Mouse (Mus musculus) E14TG2a.4 (cell line): Measurements from ENCODE around the gene Methig1.
A peak's percentile ranks its signal among the peaks of the same experiment; 100 is the strongest.

ENCODE experiments used
- H3K27me3 ChIP-seq: 2 replicates; pipeline ENCODE4 v1.6.1; 2014; ENCODE audit warnings: low read length, control low read depth; ENCODE audit not compliant: insufficient read depth
- H3K36me3 ChIP-seq: 2 replicates; pipeline ENCODE4 v1.6.1; 2014; ENCODE audit warnings: low read length, control low read depth; ENCODE audit not compliant: insufficient read depth
- H3K4me1 ChIP-seq: replicated peaks from 2 replicates; pipeline ENCODE4 v1.6.1; 2014; ENCODE audit warnings: low read depth, low read length, control low read depth
- H3K4me3 ChIP-seq: replicated peaks from 2 replicates; pipeline ENCODE4 v1.5.1; 2014; ENCODE audit warnings: mild to moderate bottlenecking, low read length
- H3K9me3 ChIP-seq: 2 replicates; pipeline ENCODE4 v1.6.1; 2014; ENCODE audit warnings: low read length, control low read depth
- CTCF ChIP-seq: conservative IDR thresholded peaks from 2 replicates; pipeline ENCODE4 v1.5.1; 2014; ENCODE audit warnings: low read length
- NANOG ChIP-seq: IDR thresholded peaks from 2 replicates; pipeline ENCODE4 v1.6.1; 2014; ENCODE audit warnings: borderline replicate concordance, low read length, mixed read lengths
- POU5F1 ChIP-seq: IDR thresholded peaks from 2 replicates; pipeline ENCODE4 v1.6.1; 2014; ENCODE audit warnings: low read length, borderline replicate concordance

The Methig1 gene

DNA sequence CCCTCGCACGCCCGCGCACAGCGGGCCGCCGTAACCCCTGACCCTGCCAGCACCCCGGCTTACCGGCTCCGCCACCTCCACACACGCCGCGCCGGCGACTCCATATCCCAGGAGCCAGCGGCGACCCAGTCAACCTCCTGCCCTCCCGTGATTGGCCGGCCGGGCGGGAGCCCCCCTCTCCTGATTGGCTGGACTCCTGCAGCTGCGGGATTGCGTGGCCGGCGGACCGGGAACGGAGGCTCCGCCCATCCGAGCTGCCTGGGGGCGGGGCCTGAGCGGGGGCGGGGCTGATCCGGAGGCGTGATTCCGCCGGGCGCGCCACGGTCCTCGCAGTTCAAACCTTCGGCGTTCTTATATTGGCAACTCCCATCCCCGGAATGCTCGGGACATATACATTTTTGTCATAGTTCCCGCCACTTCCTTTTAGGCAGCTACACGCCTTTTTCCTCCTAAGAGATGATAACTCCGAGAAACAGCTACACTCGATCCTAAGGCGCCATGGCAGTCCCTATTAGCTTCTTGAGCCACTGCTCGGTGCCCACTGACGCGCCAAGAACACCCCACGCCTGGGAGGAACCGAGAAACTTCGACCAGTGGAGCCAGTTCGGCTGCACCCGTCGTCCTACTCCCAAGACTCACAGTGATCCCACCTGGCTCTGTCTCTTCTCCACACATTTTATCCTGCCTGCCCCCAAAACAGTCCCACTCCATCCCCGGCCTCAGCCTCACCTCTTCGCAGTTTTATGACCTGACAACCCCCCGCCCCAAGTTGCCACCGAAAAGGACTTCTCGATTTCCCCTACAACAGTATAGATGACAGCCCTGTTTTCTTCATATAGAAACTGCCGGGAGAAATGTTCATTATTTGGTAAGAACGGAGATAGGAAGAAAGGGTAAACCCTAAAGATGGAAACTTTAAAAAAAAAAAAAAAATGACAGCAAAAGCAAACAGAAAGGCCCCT, 70.2 kb downstream of the Methig1 start:
- peak overlapping the region; percentile 93 for H3K4me3 ChIP-seq
- H3K36me3 ChIP-seq = peaks cover under 1% of the 10 kb centered on the region; the same call in 1 of the 2 replicates
- H3K9me3 ChIP-seq = no peaks in the 10 kb centered on the region
- H3K27me3 ChIP-seq = peaks cover 29% of the 10 kb centered on the region
- TF ChIP-seq POU5F1 (no peak), CTCF (no peak), NANOG (no peak)
- H3K4me1 ChIP-seq = peaks cover 53% of the 10 kb centered on the region

DNA sequence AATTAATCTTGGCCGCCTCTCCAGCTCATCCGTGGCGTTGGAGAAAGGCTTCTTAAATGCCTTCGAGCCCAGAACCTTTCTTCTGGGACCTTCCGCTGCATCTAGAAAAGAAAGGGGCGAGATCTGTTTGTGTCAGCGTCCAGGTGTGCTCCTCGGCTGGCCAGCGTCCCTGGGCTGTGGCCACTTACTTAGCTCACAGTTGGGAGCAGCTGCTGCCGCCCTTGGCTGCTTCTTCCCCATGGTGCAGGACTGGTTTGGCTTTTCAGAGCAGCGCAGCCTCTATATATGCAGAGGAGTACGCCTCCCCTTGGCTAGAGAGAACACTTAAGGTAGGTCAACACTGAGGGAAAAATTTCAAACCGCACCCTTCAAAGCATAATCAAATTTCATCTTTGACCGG, 71.0 kb downstream of the Methig1 start:
- H3K27me3 ChIP-seq = peaks cover 29% of the 10 kb centered on the region
- TF ChIP-seq NANOG (no peak), POU5F1 (no peak), CTCF (no peak)
- peaks cover 57% of the 10 kb centered on the region for H3K4me1 ChIP-seq
- peak overlapping the region; percentile 93 for H3K4me3 ChIP-seq
- H3K9me3 ChIP-seq = no peaks in the 10 kb centered on the region
- no peaks in the 10 kb centered on the region for H3K36me3 ChIP-seq

DNA sequence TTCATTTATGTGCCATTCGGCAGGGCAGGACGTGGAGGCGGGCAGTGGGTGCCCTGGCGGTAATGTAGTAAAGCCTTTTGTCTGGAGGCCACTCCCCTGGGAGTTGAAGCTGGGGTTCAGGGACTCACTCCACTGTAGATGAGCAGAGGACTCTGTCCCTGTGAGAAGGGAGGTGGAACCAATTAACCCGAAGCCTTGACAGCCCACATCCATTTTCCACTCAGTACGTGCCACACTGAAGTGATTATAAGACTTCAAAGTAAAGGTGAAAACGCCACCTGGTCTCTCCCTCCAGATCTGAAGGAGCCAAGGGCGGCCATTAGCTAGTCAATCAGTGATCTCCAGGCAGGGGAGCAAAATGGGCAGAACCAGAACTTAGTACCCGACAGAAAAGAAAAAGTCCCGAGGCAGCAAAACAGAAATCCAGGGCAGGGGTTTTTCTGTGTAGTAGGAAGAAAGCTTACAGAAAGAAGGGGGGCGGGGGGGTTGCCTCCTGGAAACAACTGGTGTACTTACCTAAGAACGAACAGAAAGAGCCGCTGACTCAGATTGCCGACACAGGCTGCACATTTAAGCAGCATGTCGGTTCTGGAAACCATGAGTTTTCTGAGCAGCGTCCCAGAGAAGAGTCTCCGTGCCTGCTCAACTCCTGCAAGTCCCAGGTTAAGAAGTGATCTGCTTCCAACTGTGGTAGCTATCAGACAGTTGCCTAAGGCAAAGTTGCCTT, 71.6 kb downstream of the Methig1 start, which contains the start of gene Slc11a2:
TSS of gene Slc11a2 (minus strand) at position 677 of the 727 bp plus-strand sequence.
- TF ChIP-seq POU5F1 (no peak), CTCF (no peak), NANOG (no peak)
- Histone ChIP-seq H3K27me3 (peaks cover 29% of the 10 kb centered on the region), H3K4me1 (peaks cover 54% of the 10 kb centered on the region), H3K4me3 (peak within 1 kb of the TSS; percentile 93), H3K9me3 (no peaks in the 10 kb centered on the region), H3K36me3 (no peaks in the 10 kb centered on the region)

DNA sequence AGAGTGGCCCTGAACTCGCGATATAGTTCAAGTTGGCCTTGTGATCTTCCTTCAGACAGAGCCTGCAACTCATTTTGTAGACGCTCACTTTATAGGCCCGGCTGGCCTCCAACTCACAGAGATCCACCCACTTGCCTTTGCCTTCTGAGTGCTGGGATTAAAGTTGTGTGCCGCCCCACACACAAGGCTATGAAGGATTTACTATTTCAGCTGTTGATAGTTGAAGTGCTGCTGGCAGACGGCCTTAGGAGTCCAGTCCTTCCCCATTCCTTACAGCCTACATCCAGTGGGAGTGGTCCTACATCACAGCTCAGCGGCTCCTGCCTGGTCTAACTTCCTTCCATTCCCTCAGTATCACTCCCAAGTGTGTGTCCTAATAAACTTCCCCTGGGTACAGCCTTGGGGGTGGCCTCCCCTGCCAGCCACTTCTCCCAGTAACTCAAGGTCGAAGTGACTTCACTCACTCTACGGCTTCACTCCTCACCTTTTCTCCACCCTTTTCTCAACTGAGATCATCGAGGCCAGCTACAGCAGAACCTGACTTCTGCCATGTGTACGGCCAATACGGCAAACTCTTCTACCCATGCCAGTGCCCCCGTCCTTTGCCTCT, 75.5 kb downstream of the Methig1 start:
- TF ChIP-seq CTCF = no peak
- no peak for TF ChIP-seq NANOG
- TF ChIP-seq POU5F1 = no peak
- Histone ChIP-seq H3K9me3 (no peaks in the 10 kb centered on the region), H3K27me3 (peaks cover 24% of the 10 kb centered on the region), H3K4me3 (no peak overlapping the region), H3K4me1 (peaks cover 28% of the 10 kb centered on the region), H3K36me3 (no peaks in the 10 kb centered on the region)

DNA sequence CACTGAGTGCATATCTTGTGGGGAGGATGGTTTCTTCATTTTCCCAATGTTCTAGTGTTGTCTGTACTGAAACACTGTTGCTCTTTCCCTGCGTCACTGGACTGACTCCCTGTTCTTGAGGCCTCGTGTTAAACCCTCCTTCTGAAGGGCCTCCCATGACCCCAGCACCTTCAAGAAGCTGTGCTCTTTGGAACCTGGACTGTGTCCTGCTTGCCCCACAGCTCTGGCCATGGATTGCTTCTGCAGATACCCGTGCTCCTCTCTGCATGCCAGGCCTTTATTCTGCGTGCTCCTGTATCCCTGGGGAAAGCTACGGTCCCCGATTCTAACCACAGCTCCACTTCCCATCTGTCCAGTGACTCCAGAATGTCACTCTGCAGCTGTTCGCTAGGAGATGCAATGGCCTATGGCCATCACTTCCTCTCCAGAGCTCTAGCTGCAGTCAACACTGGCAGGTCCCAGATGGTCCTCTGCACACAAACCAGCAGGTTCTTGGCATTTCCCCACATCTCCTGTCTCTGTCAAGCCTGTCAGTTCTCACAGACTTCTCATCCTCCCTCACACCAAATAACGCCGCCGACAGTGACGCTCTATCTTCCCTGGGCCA, 77.1 kb downstream of the Methig1 start:
- Histone ChIP-seq H3K27me3 (peaks cover 12% of the 10 kb centered on the region), H3K4me1 (peaks cover 11% of the 10 kb centered on the region), H3K36me3 (no peaks in the 10 kb centered on the region), H3K4me3 (no peak overlapping the region), H3K9me3 (no peaks in the 10 kb centered on the region)
- TF ChIP-seq NANOG (no peak), POU5F1 (no peak), CTCF (no peak)

DNA sequence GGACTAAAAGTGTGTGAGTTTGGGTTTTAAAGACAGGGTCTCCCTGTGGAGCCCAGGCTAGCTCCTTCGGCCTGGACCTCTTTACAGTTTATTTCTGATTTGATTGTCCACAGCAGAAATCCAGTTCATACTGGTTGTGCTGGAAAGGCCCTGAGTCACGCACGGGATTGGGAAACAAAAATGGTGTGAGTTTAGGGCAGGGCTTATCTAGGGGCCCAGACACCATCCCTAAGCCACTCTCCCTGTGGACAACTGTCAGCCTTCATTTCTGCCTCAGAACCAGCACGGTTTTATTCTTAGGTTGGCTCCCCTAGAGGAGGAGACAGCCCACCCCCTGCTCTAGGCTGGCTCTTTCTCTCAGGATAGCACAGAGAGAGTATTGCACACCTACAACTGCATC, 80.3 kb downstream of the Methig1 start:
- H3K4me1 ChIP-seq = peaks cover 4% of the 10 kb centered on the region; the same call in 1 of the 2 replicates
- no peak for TF ChIP-seq CTCF
- TF ChIP-seq NANOG = no peak
- no peak for TF ChIP-seq POU5F1
- H3K4me3 ChIP-seq = no peak overlapping the region
- H3K36me3 ChIP-seq = no peaks in the 10 kb centered on the region
- H3K27me3 ChIP-seq = peaks cover 18% of the 10 kb centered on the region; the same call in 1 of the 2 replicates
- no peaks in the 10 kb centered on the region for H3K9me3 ChIP-seq
